Mouse (Mus musculus) embryonic fibroblast, embryonic 13.5 days (primary cell): ENCODE data around the gene Taf8. TPM values are rescaled to one million over a fixed set of nuclear protein-coding genes. Genes with fewer than 3 reads are reported as not detected.
A peak's percentile ranks its signal among the peaks of the same experiment; 100 is the strongest.

ENCODE experiments used
- H3K27ac ChIP-seq: 2 replicates; pipeline ENCODE4 v1.5.1; 2012; ENCODE audit warnings: low read length, control low read depth, inconsistent platforms; ENCODE audit not compliant: insufficient read depth
- H3K4me1 ChIP-seq: 2 replicates; pipeline ENCODE4 v1.6.1; 2011; ENCODE audit warnings: low read length; ENCODE audit not compliant: control insufficient read depth, insufficient read depth
- H3K4me3 ChIP-seq: 2 replicates; pipeline ENCODE4 v1.5.1; 2011; ENCODE audit warnings: mild to moderate bottlenecking, control low read depth, low read length; ENCODE audit not compliant: insufficient read depth
- CTCF ChIP-seq: IDR thresholded peaks from 2 replicates; pipeline ENCODE4 v1.5.1; 2011; ENCODE audit warnings: mild to moderate bottlenecking, control low read depth, low read length, moderate library complexity, borderline replicate concordance; ENCODE audit not compliant: insufficient read depth
- POLR2A ChIP-seq: IDR thresholded peaks from 2 replicates; pipeline ENCODE4 v1.6.1; 2011; ENCODE audit warnings: low read depth, mild to moderate bottlenecking, control low read depth, low read length, moderate library complexity
- polyA plus RNA-seq: library from polyadenylated mRNA; stranded (reverse); fragments of >200 nt; gene quantifications from 2 replicates; pipeline ENCODE4 v1.2.4, GENCODE M21; 2011; ENCODE audit warnings: low read depth; ENCODE audit not compliant: missing spikeins, insufficient read length

The Taf8 gene
- polyA plus RNA-seq, 1 experiment: 16.0 TPM

GRCm38 (mm10) chr17:47531387-47531818, 29.3 kb upstream of the Taf8 start:
- H3K4me1 ChIP-seq: no peaks in the 10 kb centered on the region
- no peak for TF ChIP-seq CTCF
- no peak for TF ChIP-seq POLR2A
- H3K4me3 ChIP-seq: no peak overlapping the region
- no peak overlapping the region for H3K27ac ChIP-seq

- no peaks in the 10 kb centered on the region for H3K4me1 ChIP-seq
- no peak for TF ChIP-seq CTCF
- no peak for TF ChIP-seq POLR2A
- H3K4me3 ChIP-seq: no peak overlapping the region
Measured at GRCm38 (mm10) chr17:47529595-47529994, 27.5 kb upstream of the Taf8 start.

GRCm38 (mm10) chr17:47528919-47529318, 26.8 kb upstream of the Taf8 start:
- TF ChIP-seq POLR2A: no peak
- TF ChIP-seq CTCF: no peak
- Histone ChIP-seq H3K4me3 (no peak overlapping the region), H3K4me1 (no peaks in the 10 kb centered on the region), H3K27ac (no peak overlapping the region)

More at GRCm38 (mm10) chr17:47529595-47529994, 27.5 kb upstream of the Taf8 start:
- H3K27ac ChIP-seq: no peak overlapping the region

- H3K4me3 ChIP-seq: no peak overlapping the region
- H3K27ac ChIP-seq: no peak overlapping the region
- peak; percentile 22; the same call in 1 of the 2 replicates for TF ChIP-seq POLR2A
- TF ChIP-seq CTCF: no peak
- no peaks in the 10 kb centered on the region for H3K4me1 ChIP-seq
Measured at GRCm38 (mm10) chr17:47527581-47528300, 25.6 kb upstream of the Taf8 start.

GRCm38 (mm10) chr17:47526856-47527520, 24.9 kb upstream of the Taf8 start:
- no peak for TF ChIP-seq CTCF
- no peak for TF ChIP-seq POLR2A
- Histone ChIP-seq H3K27ac (no peak overlapping the region), H3K4me3 (no peak overlapping the region), H3K4me1 (no peaks in the 10 kb centered on the region)

GRCm38 (mm10) chr17:47524991-47525390, 22.9 kb upstream of the Taf8 start:
- H3K4me1 ChIP-seq: no peaks in the 10 kb centered on the region; the same call in 1 of the 2 replicates

GRCm38 (mm10) chr17:47524055-47524454, 22.0 kb upstream of the Taf8 start:
- H3K4me3 ChIP-seq: no peak overlapping the region
- TF ChIP-seq CTCF: no peak
- TF ChIP-seq POLR2A: no peak
- H3K4me1 ChIP-seq: no peaks in the 10 kb centered on the region; the same call in 1 of the 2 replicates
- H3K27ac ChIP-seq: no peak overlapping the region

More at GRCm38 (mm10) chr17:47524991-47525390, 22.9 kb upstream of the Taf8 start:
- Histone ChIP-seq H3K27ac (no peak overlapping the region), H3K4me3 (no peak overlapping the region)
- no peak for TF ChIP-seq CTCF
- TF ChIP-seq POLR2A: no peak

- H3K4me3 ChIP-seq: no peak overlapping the region
- H3K4me1 ChIP-seq: no peaks in the 10 kb centered on the region; the same call in 1 of the 2 replicates
- TF ChIP-seq POLR2A (no peak), CTCF (no peak)
- H3K27ac ChIP-seq: no peak overlapping the region
Measured at GRCm38 (mm10) chr17:47523211-47523682, 21.2 kb upstream of the Taf8 start.

GRCm38 (mm10) chr17:47522536-47522935, 20.4 kb upstream of the Taf8 start:
- no peak for TF ChIP-seq POLR2A
- TF ChIP-seq CTCF: no peak
- H3K4me3 ChIP-seq: no peak overlapping the region
- H3K4me1 ChIP-seq: peaks cover 7% of the 10 kb centered on the region
- H3K27ac ChIP-seq: no peak overlapping the region

- Histone ChIP-seq H3K27ac (no peak overlapping the region), H3K4me1 (peaks cover 8% of the 10 kb centered on the region), H3K4me3 (no peak overlapping the region)
- TF ChIP-seq CTCF (no peak), POLR2A (peak; percentile 40; the same call in 1 of the 2 replicates)
Measured at GRCm38 (mm10) chr17:47521551-47522258, 19.6 kb upstream of the Taf8 start.
